Mouse (Mus musculus) G1E (cell line): ENCODE results near the gene Cbwd1.

Experiments
- CTCF ChIP-seq: IDR thresholded peaks from 2 replicates; pipeline ENCODE4 v1.5.1; 2012; ENCODE audit warnings: low read depth, low read length, inconsistent platforms, mixed read lengths
- GATA1 ChIP-seq: IDR thresholded peaks from 2 replicates; pipeline ENCODE4 v1.6.1; 2012; ENCODE audit warnings: borderline replicate concordance, low read length, inconsistent platforms, mixed read lengths
- POLR2AphosphoS5 ChIP-seq: IDR thresholded peaks from 2 replicates; pipeline ENCODE4 v1.6.1; 2012; ENCODE audit warnings: low read depth, low read length, inconsistent platforms; ENCODE audit not compliant: insufficient replicate concordance

GRCm38 (mm10) chr19:24999201-24999886 is 37.9 kb upstream of the Cbwd1 start, which contains the start of gene Dock8:
- TF ChIP-seq CTCF = no peak
- no peak for TF ChIP-seq GATA1
- TF ChIP-seq POLR2AphosphoS5 = no peak
